Mouse (Mus musculus): ENCODE data around the gene Gm21637.
"Not testable (repeated sequence)": the region's sequence is repeated elsewhere in the genome, so short reads cannot be mapped to it uniquely, and the experiment has no call there.

Gm21637 gene

DNA sequence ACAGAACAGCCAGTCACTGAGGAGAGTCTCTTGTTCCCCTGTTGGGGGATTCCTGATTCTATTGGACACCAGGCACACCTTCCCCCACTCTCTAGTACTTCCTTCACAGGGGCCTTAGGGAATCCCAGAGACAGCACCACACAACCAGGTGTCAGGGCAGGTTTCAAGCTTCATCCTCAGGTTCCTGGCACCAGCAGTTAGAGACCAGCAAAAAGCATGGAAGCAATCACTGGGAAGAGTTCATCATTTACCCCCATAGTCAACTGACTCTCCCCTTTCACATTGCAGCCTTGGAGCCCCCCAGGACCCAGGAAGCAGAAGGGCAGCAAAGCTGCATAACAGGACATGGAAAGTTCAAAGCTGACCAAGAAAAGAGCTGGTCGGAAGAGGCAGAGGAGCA lies at the start of gene Gm21637:
Gene Gm21637, plus strand, starts transcription at position 301 of the 400 bp plus-strand sequence.
- not testable (repeated sequence) for DNase-seq

Data from lung, adult 18-20 months (tissue).